Comparison of ENCODE assay signal across 13 mouse cellular contexts in the genomic region with DNA sequence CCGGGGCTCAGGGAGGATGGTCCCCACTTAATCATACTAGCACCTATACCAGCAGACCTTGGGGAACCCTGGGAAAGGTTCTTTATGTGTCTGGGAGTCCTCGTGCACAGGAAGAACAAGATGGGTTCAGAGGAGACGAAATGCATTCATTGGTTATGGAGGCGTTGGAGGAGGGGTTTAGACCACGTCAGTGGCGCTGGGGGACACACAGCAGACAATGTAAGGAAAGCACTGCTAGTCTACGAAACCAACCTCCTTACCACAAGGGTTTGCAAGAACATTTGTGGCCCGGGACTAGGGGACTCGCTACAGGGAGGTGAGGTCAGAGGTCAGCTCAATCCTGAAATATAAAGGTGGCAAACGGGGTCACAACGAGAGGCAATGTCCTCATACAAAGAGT. TPM values are rescaled to one million over a fixed set of nuclear protein-coding genes. Genes with fewer than 3 reads are reported as not detected.
DNase-seq lines count a peak whose midpoint lies in the region; ATAC-seq lines count a peak whose summit lies in the region.
"Had no signal": no experiment of that assay in that cellular context is flagged by ENCODE, and none has a peak within 500 bp of the region (broad histone marks: within the 10 kb centered on the region; RNA-seq: fewer than 3 reads in every experiment).

No protein-coding gene starts in this region.

- H3K4me3 ChIP-seq in forebrain, embryonic 16.5 days (replicated peaks; ENCODE audit: low read length): peak overlapping the region; percentile 47
- H3K4me3 ChIP-seq in midbrain, embryonic 13.5 days (replicated peaks): peak overlapping the region; percentile 32
- H3K4me3 ChIP-seq in kidney, embryonic 14.5 days (ENCODE audit: low read length): no peak overlapping the region

- 0 out of 2 replicates have a peak, but pooled peaks have one; percentile 20 for ATAC-seq in forebrain, embryonic 16.5 days
- no peak for ATAC-seq in midbrain, embryonic 13.5 days
- no peak for ATAC-seq in kidney, embryonic 14.5 days (ENCODE audit: low FRiP score, low TSS enrichment)

- DNase-seq in cerebellum, postnatal 14 days: peak; percentile 29 to 35
- no peak for DNase-seq in cerebellum, adult 9-10 months
- peak; percentile 57 for DNase-seq in brain, adult 2 months (ENCODE audit: low read depth, low spot score)
- no peak for DNase-seq in gastrocnemius, postnatal 14 days
- no peak for DNase-seq in kidney, adult 18-20 months
- DNase-seq: kidney, adult 11 months had no signal

- intact Hi-C loops in gastrocnemius, postnatal 14 days (cut with DNase I; ENCODE audit: low total_unique reads): no loop called here

- H3K27me3 ChIP-seq in forebrain, embryonic 16.5 days (replicated peaks; ENCODE audit: control insufficient read depth, insufficient read depth, low read length): no peaks in the 10 kb centered on the region
- no peaks in the 10 kb centered on the region for H3K27me3 ChIP-seq in midbrain, embryonic 13.5 days
- H3K27me3 ChIP-seq in kidney, embryonic 14.5 days (ENCODE audit: control insufficient read depth, insufficient read depth, low read length): no peaks in the 10 kb centered on the region

- H3K4me2 ChIP-seq in forebrain, embryonic 16.5 days (ENCODE audit: low read length): peak overlapping the region; percentile 80
- H3K4me2 ChIP-seq in midbrain, embryonic 13.5 days (replicated peaks): peak overlapping the region; percentile 56
- H3K4me2 ChIP-seq in kidney, embryonic 14.5 days (replicated peaks; ENCODE audit: low read depth, low read length): no peak overlapping the region

- peak overlapping the region; percentile 71 for H3K9ac ChIP-seq in forebrain, embryonic 16.5 days (replicated peaks; ENCODE audit: low read depth, low read length)
- peak overlapping the region; percentile 65 for H3K9ac ChIP-seq in midbrain, embryonic 13.5 days (replicated peaks)
- no peak overlapping the region for H3K9ac ChIP-seq in kidney, embryonic 14.5 days (ENCODE audit: low read depth, low read length)

- peak overlapping the region; percentile 94 for H3K27ac ChIP-seq in forebrain, embryonic 16.5 days (ENCODE audit: low read length)
- H3K27ac ChIP-seq in midbrain, embryonic 13.5 days: peak overlapping the region; percentile 98
- no peak overlapping the region for H3K27ac ChIP-seq in kidney, embryonic 14.5 days (ENCODE audit: low read depth, low read length)

- 49% methylated on average over 11 of the region's 11 CpGs for WGBS in forebrain, embryonic 16.5 days
- WGBS in midbrain, embryonic 13.5 days: 30% methylated on average over 11 of the region's 11 CpGs
- WGBS in kidney, embryonic 14.5 days: 71% methylated on average over 11 of the region's 11 CpGs

- no peaks in the 10 kb centered on the region for H3K36me3 ChIP-seq in forebrain, embryonic 16.5 days (ENCODE audit: control insufficient read depth, insufficient read depth)
- H3K36me3 ChIP-seq in midbrain, embryonic 13.5 days: no peaks in the 10 kb centered on the region
- H3K36me3 ChIP-seq in kidney, embryonic 14.5 days (ENCODE audit: control insufficient read depth, insufficient read depth, low read length): peaks cover 4% of the 10 kb centered on the region; the same call in 1 of the 2 replicates

- H3K4me1 ChIP-seq in forebrain, embryonic 16.5 days (replicated peaks; ENCODE audit: control insufficient read depth, insufficient read depth, low read length): peaks cover 52% of the 10 kb centered on the region
- H3K4me1 ChIP-seq in midbrain, embryonic 13.5 days (replicated peaks): peaks cover 72% of the 10 kb centered on the region
- peaks cover 43% of the 10 kb centered on the region for H3K4me1 ChIP-seq in kidney, embryonic 14.5 days (ENCODE audit: control insufficient read depth, insufficient read depth, low read length)

- H3K9me3 ChIP-seq in forebrain, embryonic 16.5 days (ENCODE audit: control insufficient read depth, low read length): no peaks in the 10 kb centered on the region
- no peaks in the 10 kb centered on the region for H3K9me3 ChIP-seq in midbrain, embryonic 13.5 days
- no peaks in the 10 kb centered on the region for H3K9me3 ChIP-seq in kidney, embryonic 14.5 days (ENCODE audit: control insufficient read depth, low read length)
- H3K9me3 ChIP-seq: heart, embryonic 10.5 days had no signal

RNA-seq across cellular contexts. Expression of a gene that starts 17.3 kb away (rescaled TPM):
- polyA plus RNA-seq in forebrain, embryonic 16.5 days (2015; fragmentation: Nextera tagmentation; extraction: Ambion mirVana): 6.3 and 7.8 TPM in 2 replicates
- 32.5 and 40.4 TPM in 2 replicates for polyA plus RNA-seq in midbrain, embryonic 13.5 days (2015; fragmentation: Nextera tagmentation; extraction: Ambion mirVana)
- 10 to 100 TPM; 23.1 to 29.6 TPM for total RNA-seq in gastrocnemius, postnatal 14 days (2021)
- polyA plus RNA-seq in kidney, embryonic 14.5 days (2014; fragmentation: Nextera tagmentation; extraction: Ambion mirVana): 11.1 and 16.0 TPM in 2 replicates

RNA-seq across cellular contexts. Expression of a gene that starts 32.5 kb away (rescaled TPM):
- polyA plus RNA-seq in forebrain, embryonic 16.5 days (2015; fragmentation: Nextera tagmentation; extraction: Ambion mirVana): 80.4 and 88.5 TPM in 2 replicates
- polyA plus RNA-seq in midbrain, embryonic 13.5 days (2015; fragmentation: Nextera tagmentation; extraction: Ambion mirVana): 79.0 and 80.0 TPM in 2 replicates
- total RNA-seq in gastrocnemius, postnatal 14 days (2021): 10 to 100 TPM; 24.1 to 24.7 TPM
- polyA plus RNA-seq in kidney, embryonic 14.5 days (2014; fragmentation: Nextera tagmentation; extraction: Ambion mirVana): 56.5 and 64.6 TPM in 2 replicates

RNA-seq across cellular contexts. Expression of a gene that starts 32.7 kb away (rescaled TPM):
- polyA plus RNA-seq in forebrain, embryonic 16.5 days (2015; fragmentation: Nextera tagmentation; extraction: Ambion mirVana): 71.2 and 72.5 TPM in 2 replicates
- 78.7 and 84.0 TPM in 2 replicates for polyA plus RNA-seq in midbrain, embryonic 13.5 days (2015; fragmentation: Nextera tagmentation; extraction: Ambion mirVana)
- total RNA-seq in gastrocnemius, postnatal 14 days (2021): 10 to 100 TPM; 19.5 to 21.4 TPM
- 68.6 and 72.7 TPM in 2 replicates for polyA plus RNA-seq in kidney, embryonic 14.5 days (2014; fragmentation: Nextera tagmentation; extraction: Ambion mirVana)

RNA-seq across cellular contexts. Expression of a gene that starts 35.2 kb away (rescaled TPM):
- polyA plus RNA-seq in forebrain, embryonic 16.5 days (2015; fragmentation: Nextera tagmentation; extraction: Ambion mirVana): not detected in 2 replicates
- polyA plus RNA-seq in midbrain, embryonic 13.5 days (2015; fragmentation: Nextera tagmentation; extraction: Ambion mirVana): not detected in 2 replicates
- not detected for total RNA-seq in gastrocnemius, postnatal 14 days (2021)
- polyA plus RNA-seq in kidney, embryonic 14.5 days (2014; fragmentation: Nextera tagmentation; extraction: Ambion mirVana): not detected in 2 replicates
- total RNA-seq: layer of hippocampus, postnatal 14 days had no signal
- polyA plus RNA-seq: heart, embryonic 10.5 days; liver, embryonic 11.5 days; stomach, embryonic 14.5 days had no signal

RNA-seq across cellular contexts. Expression of a gene that starts 41.7 kb away (rescaled TPM):
- polyA plus RNA-seq in forebrain, embryonic 16.5 days (2015; fragmentation: Nextera tagmentation; extraction: Ambion mirVana): 46.3 and 55.8 TPM in 2 replicates
- polyA plus RNA-seq in midbrain, embryonic 13.5 days (2015; fragmentation: Nextera tagmentation; extraction: Ambion mirVana): 48.3 and 48.8 TPM in 2 replicates
- total RNA-seq in gastrocnemius, postnatal 14 days (2021): 10 to 100 TPM; 22.3 to 27.2 TPM
- polyA plus RNA-seq in kidney, embryonic 14.5 days (2014; fragmentation: Nextera tagmentation; extraction: Ambion mirVana): 24.9 and 35.0 TPM in 2 replicates

Comparison
In these comparisons a context has a peak if more than half of its experiments do, and no peak if none do; other contexts are left out.
1. DNase-seq: peak in cerebellum, postnatal 14 days (2 of 2) and brain, adult 2 months (single experiment); none in cerebellum, adult 9-10 months (single experiment), gastrocnemius, postnatal 14 days (single experiment) and kidney, adult 18-20 months (single experiment).